Mouse (Mus musculus): ENCODE measurements around the gene Slc35f4. TPM values are rescaled to one million over a fixed set of nuclear protein-coding genes. Genes with fewer than 3 reads are reported as not detected.

Slc35f4 gene
- polyA plus RNA-seq, 1 experiment from 2014 or later = 3.0 TPM

Small RNA genes lying within 50 kb of the gene (microRNA-seq; reads per million reads assigned to microRNA genes)
- not detected for gene Gm22949
